Mouse (Mus musculus): ENCODE data around the gene Chl1.
A peak's percentile ranks its signal among the peaks of the same experiment; 100 is the strongest.

GRCm38 (mm10) chr6:103697349-103698028, 187.1 kb downstream of the Chl1 start:
- TF ChIP-seq MXI1 (IDR thresholded peaks at IDR 0.05; ENCODE audit: low read depth, low read length): no peak
- peak; percentile 37 for TF ChIP-seq RAD21 (IDR thresholded peaks at IDR 0.05; ENCODE audit: low read depth, low read length)
- peak; percentile 10 to 48; a peak in 2 of 4 replicates for TF ChIP-seq CTCF (conservative IDR thresholded peaks at IDR 0.05 in 1 of 2, IDR thresholded peaks at IDR 0.05 in 1 of 2; ENCODE audit: low read depth in 2 of 2, low read length in 2 of 2)
- no peak for TF ChIP-seq JUND (conservative IDR thresholded peaks at IDR 0.05; ENCODE audit: low read depth, low read length)
- TF ChIP-seq MAFK (IDR thresholded peaks at IDR 0.05; ENCODE audit: insufficient replicate concordance, low read length): no peak
- TF ChIP-seq TCF12 (IDR thresholded peaks at IDR 0.05; ENCODE audit: low read depth, low read length): no peak
- TF ChIP-seq EP300 (IDR thresholded peaks at IDR 0.05; ENCODE audit: low read length): no peak
- no peak for TF ChIP-seq ZMIZ1 (IDR thresholded peaks at IDR 0.05; ENCODE audit: low read depth, low read length)

All from CH12.LX (cell line).